Mouse (Mus musculus): Measurements from ENCODE around the gene Veph1. TPM values are rescaled to one million over a fixed set of nuclear protein-coding genes. Genes with fewer than 3 reads are reported as not detected.

Gene Veph1
- polyA plus RNA-seq, 1 experiment from 2014 or later, result 6.4 TPM

GRCm38 (mm10) chr3:66080631-66081362 lies 215.8 kb downstream of the Veph1 start:
- H3K9ac ChIP-seq, result no peak overlapping the region
- H3K4me3 ChIP-seq, result no peak overlapping the region
- H3K4me2 ChIP-seq, result no peak overlapping the region
- H3K27me3 ChIP-seq (replicated peaks), result no peaks in the 10 kb centered on the region
- H3K9me3 ChIP-seq, result no peaks in the 10 kb centered on the region
- H3K36me3 ChIP-seq (replicated peaks), result no peaks in the 10 kb centered on the region
- H3K4me1 ChIP-seq, result no peaks in the 10 kb centered on the region
- no peak overlapping the region for H3K27ac ChIP-seq
- ATAC-seq (replicated peaks), result no peak
- 63% methylated on average over 4 of the region's 4 CpGs for WGBS

GRCm38 (mm10) chr3:66079886-66080285 lies 216.8 kb downstream of the Veph1 start:
- WGBS, result 89% methylated on average over 4 of the region's 4 CpGs
- H3K4me2 ChIP-seq, result no peak overlapping the region
- no peak for ATAC-seq (replicated peaks)

GRCm38 (mm10) chr3:66078898-66079537 lies 217.6 kb downstream of the Veph1 start:
- Histone ChIP-seq H3K27ac (no peak overlapping the region), H3K4me1 (no peaks in the 10 kb centered on the region), H3K9me3 (no peaks in the 10 kb centered on the region), H3K4me2 (no peak overlapping the region), H3K4me3 (no peak overlapping the region), H3K36me3 (replicated peaks) (no peaks in the 10 kb centered on the region), H3K27me3 (replicated peaks) (no peaks in the 10 kb centered on the region), H3K9ac (no peak overlapping the region)
- WGBS, result 74% methylated on average over 6 of the region's 6 CpGs
- ATAC-seq (replicated peaks), result no peak; the same call in 1 of the 2 replicates

More at GRCm38 (mm10) chr3:66079886-66080285, 216.8 kb downstream of the Veph1 start:
- Histone ChIP-seq H3K36me3 (replicated peaks) (no peaks in the 10 kb centered on the region), H3K27ac (no peak overlapping the region), H3K4me3 (no peak overlapping the region), H3K9ac (no peak overlapping the region), H3K4me1 (no peaks in the 10 kb centered on the region), H3K9me3 (no peaks in the 10 kb centered on the region), H3K27me3 (replicated peaks) (no peaks in the 10 kb centered on the region)

- H3K27ac ChIP-seq, result no peak overlapping the region
- no peak for ATAC-seq (replicated peaks)
- H3K9me3 ChIP-seq, result no peaks in the 10 kb centered on the region
- H3K4me1 ChIP-seq, result no peaks in the 10 kb centered on the region
- H3K9ac ChIP-seq, result no peak overlapping the region
- H3K4me3 ChIP-seq, result no peak overlapping the region
- no peaks in the 10 kb centered on the region for H3K27me3 ChIP-seq (replicated peaks)
- 92% methylated on average over 23 of the region's 23 CpGs for WGBS
- H3K36me3 ChIP-seq (replicated peaks), result no peaks in the 10 kb centered on the region
- no peak overlapping the region for H3K4me2 ChIP-seq
Observed at GRCm38 (mm10) chr3:66078026-66078721, 218.5 kb downstream of the Veph1 start.

- WGBS, result 96% methylated on average over 1 of the region's 1 CpGs
- H3K4me3 ChIP-seq, result no peak overlapping the region
- H3K9me3 ChIP-seq, result no peaks in the 10 kb centered on the region
- no peaks in the 10 kb centered on the region for H3K27me3 ChIP-seq (replicated peaks)
- H3K9ac ChIP-seq, result no peak overlapping the region
- H3K36me3 ChIP-seq (replicated peaks), result no peaks in the 10 kb centered on the region
- H3K27ac ChIP-seq, result no peak overlapping the region
- no peaks in the 10 kb centered on the region for H3K4me1 ChIP-seq
- no peak overlapping the region for H3K4me2 ChIP-seq
- no peak for ATAC-seq (replicated peaks)
Observed at GRCm38 (mm10) chr3:66070274-66070673, 226.4 kb downstream of the Veph1 start.

GRCm38 (mm10) chr3:66063881-66064280 lies 232.8 kb downstream of the Veph1 start:
- no peaks in the 10 kb centered on the region for H3K9me3 ChIP-seq
- H3K36me3 ChIP-seq (replicated peaks), result no peaks in the 10 kb centered on the region
- H3K27ac ChIP-seq, result no peak overlapping the region
- 56% methylated on average over 6 of the region's 6 CpGs for WGBS
- no peak overlapping the region for H3K4me3 ChIP-seq
- no peaks in the 10 kb centered on the region for H3K27me3 ChIP-seq (replicated peaks)
- H3K4me1 ChIP-seq, result no peaks in the 10 kb centered on the region
- H3K4me2 ChIP-seq, result no peak overlapping the region
- no peak for ATAC-seq (replicated peaks)
- H3K9ac ChIP-seq, result no peak overlapping the region

- Histone ChIP-seq H3K27ac (no peak overlapping the region), H3K4me1 (no peaks in the 10 kb centered on the region), H3K4me3 (no peak overlapping the region), H3K9me3 (no peaks in the 10 kb centered on the region), H3K27me3 (replicated peaks) (no peaks in the 10 kb centered on the region), H3K9ac (no peak overlapping the region), H3K4me2 (no peak overlapping the region), H3K36me3 (replicated peaks) (no peaks in the 10 kb centered on the region)
- ATAC-seq (replicated peaks), result no peak
- WGBS, result 96% methylated on average over 16 of the region's 16 CpGs
Observed at GRCm38 (mm10) chr3:66056912-66057311, 239.7 kb downstream of the Veph1 start.

- Histone ChIP-seq H3K27me3 (replicated peaks) (no peaks in the 10 kb centered on the region), H3K4me3 (no peak overlapping the region), H3K27ac (no peak overlapping the region), H3K9me3 (no peaks in the 10 kb centered on the region), H3K4me2 (no peak overlapping the region), H3K4me1 (no peaks in the 10 kb centered on the region), H3K36me3 (replicated peaks) (no peaks in the 10 kb centered on the region), H3K9ac (no peak overlapping the region)
- no peak for ATAC-seq (replicated peaks)
- 93% methylated on average over 7 of the region's 7 CpGs for WGBS
Observed at GRCm38 (mm10) chr3:66055652-66056051, 241.0 kb downstream of the Veph1 start.

- H3K9ac ChIP-seq, result no peak overlapping the region
- no peaks in the 10 kb centered on the region for H3K36me3 ChIP-seq (replicated peaks)
- WGBS, result 67% methylated on average over 10 of the region's 10 CpGs
- H3K27me3 ChIP-seq (replicated peaks), result no peaks in the 10 kb centered on the region
- no peaks in the 10 kb centered on the region for H3K4me1 ChIP-seq
- no peak overlapping the region for H3K4me2 ChIP-seq
- H3K4me3 ChIP-seq, result no peak overlapping the region
- no peaks in the 10 kb centered on the region for H3K9me3 ChIP-seq
- no peak overlapping the region for H3K27ac ChIP-seq
- no peak for ATAC-seq (replicated peaks)
Observed at GRCm38 (mm10) chr3:66050092-66050886, 246.3 kb downstream of the Veph1 start.

- no peak overlapping the region for H3K4me2 ChIP-seq
- H3K27me3 ChIP-seq (replicated peaks), result no peaks in the 10 kb centered on the region
- no peak overlapping the region for H3K4me3 ChIP-seq
- H3K9ac ChIP-seq, result no peak overlapping the region
- ATAC-seq (replicated peaks), result no peak
- no peaks in the 10 kb centered on the region for H3K9me3 ChIP-seq
- H3K36me3 ChIP-seq (replicated peaks), result no peaks in the 10 kb centered on the region
- no peak overlapping the region for H3K27ac ChIP-seq
- 80% methylated on average over 5 of the region's 5 CpGs for WGBS
- no peaks in the 10 kb centered on the region for H3K4me1 ChIP-seq
Observed at GRCm38 (mm10) chr3:66040857-66041494, 255.7 kb downstream of the Veph1 start.

GRCm38 (mm10) chr3:66035226-66035625 lies 261.4 kb downstream of the Veph1 start:
- WGBS, result 81% methylated on average over 5 of the region's 5 CpGs
- Histone ChIP-seq H3K9me3 (no peaks in the 10 kb centered on the region), H3K27ac (no peak overlapping the region), H3K36me3 (replicated peaks) (no peaks in the 10 kb centered on the region), H3K4me1 (no peaks in the 10 kb centered on the region), H3K4me3 (no peak overlapping the region), H3K9ac (no peak overlapping the region), H3K27me3 (replicated peaks) (no peaks in the 10 kb centered on the region), H3K4me2 (no peak overlapping the region)
- ATAC-seq (replicated peaks), result no peak

GRCm38 (mm10) chr3:66033346-66033745 lies 263.3 kb downstream of the Veph1 start:
- no peak overlapping the region for H3K27ac ChIP-seq
- H3K4me1 ChIP-seq, result no peaks in the 10 kb centered on the region
- no peaks in the 10 kb centered on the region for H3K9me3 ChIP-seq
- no peak overlapping the region for H3K4me2 ChIP-seq
- H3K9ac ChIP-seq, result no peak overlapping the region
- 86% methylated on average over 2 of the region's 2 CpGs for WGBS
- ATAC-seq (replicated peaks), result no peak
- H3K36me3 ChIP-seq (replicated peaks), result no peaks in the 10 kb centered on the region
- H3K27me3 ChIP-seq (replicated peaks), result no peaks in the 10 kb centered on the region
- no peak overlapping the region for H3K4me3 ChIP-seq

All from midbrain, embryonic 15.5 days (tissue).